Mouse (Mus musculus): ENCODE measurements around the gene Kif5a. TPM values are rescaled to one million over a fixed set of nuclear protein-coding genes. Genes with fewer than 3 reads are reported as not detected.
A peak's percentile ranks its signal among the peaks of the same experiment; 100 is the strongest.

The Kif5a gene
- polyA plus RNA-seq, 1 experiment from 2014 or later, result 1.2 TPM

- H3K4me2 ChIP-seq (ENCODE audit: low read length), result no peak overlapping the region
- H3K4me1 ChIP-seq (ENCODE audit: control insufficient read depth in 2 of 2, insufficient read depth in 2 of 2, low read length in 2 of 2), result peaks cover 6 to 18% of the 10 kb centered on the region in 2 experiments; a peak in 3 of 4 replicates
- no peaks in the 10 kb centered on the region for H3K27me3 ChIP-seq (ENCODE audit: control insufficient read depth, insufficient read depth, low read length)
- no peak for ATAC-seq (ENCODE audit: insufficient number of reproducible peaks, insufficient read depth, low FRiP score, low read depth)
- no peak overlapping the region for H3K9ac ChIP-seq (ENCODE audit: low read length)
- 67% methylated on average over 13 of the region's 13 CpGs for WGBS
- H3K27ac ChIP-seq (replicated peaks in 1 of 2; ENCODE audit: control insufficient read depth in 1 of 2, insufficient read depth in 1 of 2, low read depth in 2 of 2, low read length in 2 of 2), result 0 out of 4 replicates have a peak overlapping the region, but pooled peaks of 1 of the 2 experiments have one; percentile 1
- H3K36me3 ChIP-seq (ENCODE audit: control insufficient read depth, insufficient read depth, low read length), result peaks cover 96% of the 10 kb centered on the region
- H3K9me3 ChIP-seq (ENCODE audit: control insufficient read depth, low read length), result no peaks in the 10 kb centered on the region
- H3K4me3 ChIP-seq (ENCODE audit: control insufficient read depth in 1 of 2, insufficient read depth in 1 of 2, low read depth in 1 of 2, low read length in 2 of 2), result no peak overlapping the region
These were observed 19.6 kb upstream of the Kif5a start for GRCm38 (mm10) chr10:127282620-127283215.

GRCm38 (mm10) chr10:127281316-127281715 is 18.2 kb upstream of the Kif5a start:
- peaks cover 98% of the 10 kb centered on the region for H3K36me3 ChIP-seq (ENCODE audit: control insufficient read depth, insufficient read depth, low read length)
- H3K4me2 ChIP-seq (ENCODE audit: low read length), result no peak overlapping the region
- H3K27me3 ChIP-seq (ENCODE audit: control insufficient read depth, insufficient read depth, low read length), result no peaks in the 10 kb centered on the region
- H3K4me3 ChIP-seq (ENCODE audit: control insufficient read depth in 1 of 2, insufficient read depth in 1 of 2, low read depth in 1 of 2, low read length in 2 of 2), result no peak overlapping the region
- peaks cover 0 to 4% of the 10 kb centered on the region in 2 experiments; a peak in 2 of 4 replicates for H3K4me1 ChIP-seq (ENCODE audit: control insufficient read depth in 2 of 2, insufficient read depth in 2 of 2, low read length in 2 of 2)
- no peak overlapping the region for H3K27ac ChIP-seq (replicated peaks in 1 of 2; ENCODE audit: control insufficient read depth in 1 of 2, insufficient read depth in 1 of 2, low read depth in 2 of 2, low read length in 2 of 2)
- no peak overlapping the region for H3K9ac ChIP-seq (ENCODE audit: low read length)
- ATAC-seq (ENCODE audit: insufficient number of reproducible peaks, insufficient read depth, low FRiP score, low read depth), result no peak
- no peaks in the 10 kb centered on the region for H3K9me3 ChIP-seq (ENCODE audit: control insufficient read depth, low read length)
- WGBS, result 83% methylated on average over 8 of the region's 8 CpGs

GRCm38 (mm10) chr10:127279730-127280129 is 16.6 kb upstream of the Kif5a start:
- peaks cover 98% of the 10 kb centered on the region for H3K36me3 ChIP-seq (ENCODE audit: control insufficient read depth, insufficient read depth, low read length)
- WGBS, result 80% methylated on average over 2 of the region's 2 CpGs
- H3K9ac ChIP-seq (ENCODE audit: low read length), result no peak overlapping the region
- H3K27ac ChIP-seq (replicated peaks in 1 of 2; ENCODE audit: control insufficient read depth in 1 of 2, insufficient read depth in 1 of 2, low read depth in 2 of 2, low read length in 2 of 2), result no peak overlapping the region
- no peaks in the 10 kb centered on the region for H3K27me3 ChIP-seq (ENCODE audit: control insufficient read depth, insufficient read depth, low read length)
- H3K9me3 ChIP-seq (ENCODE audit: control insufficient read depth, low read length), result no peaks in the 10 kb centered on the region
- no peak for ATAC-seq (ENCODE audit: insufficient number of reproducible peaks, insufficient read depth, low FRiP score, low read depth)
- no peak overlapping the region for H3K4me2 ChIP-seq (ENCODE audit: low read length)
- no peaks in the 10 kb centered on the region for H3K4me1 ChIP-seq (ENCODE audit: control insufficient read depth in 2 of 2, insufficient read depth in 2 of 2, low read length in 2 of 2)
- H3K4me3 ChIP-seq (ENCODE audit: control insufficient read depth in 1 of 2, insufficient read depth in 1 of 2, low read depth in 1 of 2, low read length in 2 of 2), result no peak overlapping the region

GRCm38 (mm10) chr10:127274261-127275022 is 11.3 kb upstream of the Kif5a start:
- Histone ChIP-seq H3K36me3 (ENCODE audit: control insufficient read depth, insufficient read depth, low read length) (peaks cover 93% of the 10 kb centered on the region), H3K4me3 (ENCODE audit: control insufficient read depth in 1 of 2, insufficient read depth in 1 of 2, low read depth in 1 of 2, low read length in 2 of 2) (no peak overlapping the region), H3K27ac (replicated peaks in 1 of 2; ENCODE audit: control insufficient read depth in 1 of 2, insufficient read depth in 1 of 2, low read depth in 2 of 2, low read length in 2 of 2) (no peak overlapping the region; a peak in 1 of 4 replicates), H3K4me1 (ENCODE audit: control insufficient read depth in 2 of 2, insufficient read depth in 2 of 2, low read length in 2 of 2) (no peaks in the 10 kb centered on the region), H3K4me2 (ENCODE audit: low read length) (no peak overlapping the region), H3K9ac (ENCODE audit: low read length) (no peak overlapping the region), H3K27me3 (ENCODE audit: control insufficient read depth, insufficient read depth, low read length) (no peaks in the 10 kb centered on the region), H3K9me3 (ENCODE audit: control insufficient read depth, low read length) (no peaks in the 10 kb centered on the region)
- WGBS, result 89% methylated on average over 11 of the region's 11 CpGs
- no peak for ATAC-seq (ENCODE audit: insufficient number of reproducible peaks, insufficient read depth, low FRiP score, low read depth)

GRCm38 (mm10) chr10:127272371-127272770 is 9.2 kb upstream of the Kif5a start:
- H3K27ac ChIP-seq (replicated peaks in 1 of 2; ENCODE audit: control insufficient read depth in 1 of 2, insufficient read depth in 1 of 2, low read depth in 2 of 2, low read length in 2 of 2), result no peak overlapping the region

GRCm38 (mm10) chr10:127269884-127270283 is 6.7 kb upstream of the Kif5a start:
- 90% methylated on average over 4 of the region's 4 CpGs for WGBS
- ATAC-seq (ENCODE audit: insufficient number of reproducible peaks, insufficient read depth, low FRiP score, low read depth), result no peak
- no peak overlapping the region for H3K27ac ChIP-seq (replicated peaks in 1 of 2; ENCODE audit: control insufficient read depth in 1 of 2, insufficient read depth in 1 of 2, low read depth in 2 of 2, low read length in 2 of 2)
- H3K36me3 ChIP-seq (ENCODE audit: control insufficient read depth, insufficient read depth, low read length), result peaks cover 67% of the 10 kb centered on the region
- no peaks in the 10 kb centered on the region for H3K27me3 ChIP-seq (ENCODE audit: control insufficient read depth, insufficient read depth, low read length)
- no peak overlapping the region for H3K4me3 ChIP-seq (ENCODE audit: control insufficient read depth in 1 of 2, insufficient read depth in 1 of 2, low read depth in 1 of 2, low read length in 2 of 2)
- peaks cover 10 to 20% of the 10 kb centered on the region in 2 experiments for H3K4me1 ChIP-seq (ENCODE audit: control insufficient read depth in 2 of 2, insufficient read depth in 2 of 2, low read length in 2 of 2)
- H3K9me3 ChIP-seq (ENCODE audit: control insufficient read depth, low read length), result no peaks in the 10 kb centered on the region
- no peak overlapping the region for H3K4me2 ChIP-seq (ENCODE audit: low read length)
- H3K9ac ChIP-seq (ENCODE audit: low read length), result no peak overlapping the region

More at GRCm38 (mm10) chr10:127272371-127272770, 9.2 kb upstream of the Kif5a start:
- Histone ChIP-seq H3K36me3 (ENCODE audit: control insufficient read depth, insufficient read depth, low read length) (peaks cover 91% of the 10 kb centered on the region), H3K4me2 (ENCODE audit: low read length) (no peak overlapping the region), H3K4me1 (ENCODE audit: control insufficient read depth in 2 of 2, insufficient read depth in 2 of 2, low read length in 2 of 2) (peaks cover 6 to 15% of the 10 kb centered on the region in 2 experiments), H3K4me3 (ENCODE audit: control insufficient read depth in 1 of 2, insufficient read depth in 1 of 2, low read depth in 1 of 2, low read length in 2 of 2) (no peak overlapping the region), H3K9me3 (ENCODE audit: control insufficient read depth, low read length) (no peaks in the 10 kb centered on the region), H3K27me3 (ENCODE audit: control insufficient read depth, insufficient read depth, low read length) (no peaks in the 10 kb centered on the region), H3K9ac (ENCODE audit: low read length) (no peak overlapping the region)
- no peak for ATAC-seq (ENCODE audit: insufficient number of reproducible peaks, insufficient read depth, low FRiP score, low read depth)
- 91% methylated on average over 5 of the region's 5 CpGs for WGBS

GRCm38 (mm10) chr10:127269036-127269435 is 5.9 kb upstream of the Kif5a start:
- H3K36me3 ChIP-seq (ENCODE audit: control insufficient read depth, insufficient read depth, low read length), result peaks cover 62% of the 10 kb centered on the region
- no peak for ATAC-seq (ENCODE audit: insufficient number of reproducible peaks, insufficient read depth, low FRiP score, low read depth)
- no peak overlapping the region for H3K4me3 ChIP-seq (ENCODE audit: control insufficient read depth in 1 of 2, insufficient read depth in 1 of 2, low read depth in 1 of 2, low read length in 2 of 2)
- no peak overlapping the region for H3K9ac ChIP-seq (ENCODE audit: low read length)
- H3K9me3 ChIP-seq (ENCODE audit: control insufficient read depth, low read length), result no peaks in the 10 kb centered on the region
- H3K4me1 ChIP-seq (ENCODE audit: control insufficient read depth in 2 of 2, insufficient read depth in 2 of 2, low read length in 2 of 2), result peaks cover 10 to 20% of the 10 kb centered on the region in 2 experiments
- H3K27ac ChIP-seq (replicated peaks in 1 of 2; ENCODE audit: control insufficient read depth in 1 of 2, insufficient read depth in 1 of 2, low read depth in 2 of 2, low read length in 2 of 2), result no peak overlapping the region
- peaks cover 6% of the 10 kb centered on the region; the same call in 1 of the 2 replicates for H3K27me3 ChIP-seq (ENCODE audit: control insufficient read depth, insufficient read depth, low read length)
- no peak overlapping the region for H3K4me2 ChIP-seq (ENCODE audit: low read length)
- WGBS, result 79% methylated on average over 12 of the region's 12 CpGs

All from heart, embryonic 14.5 days (tissue).